Mouse (Mus musculus) neural tube, embryonic 15.5 days (tissue): ENCODE results near the gene Upk1b. TPM values are rescaled to one million over a fixed set of nuclear protein-coding genes. Genes with fewer than 3 reads are reported as not detected.

Experiments used
- ATAC-seq: fragments of 200-750 bp; cut with Nextera tagmentation; 2 replicates; pipeline ENCODE4 v1.8.0; 2017; ENCODE audit warnings: mild to moderate bottlenecking, moderate TSS enrichment, moderate library complexity; ENCODE audit not compliant: low FRiP score
- H3K27ac ChIP-seq: fragments of 300-500 bp; sonication (generic); replicated peaks from 2 replicates; pipeline ENCODE4 v1.5.1; 2015; ENCODE audit warnings: mild to moderate bottlenecking, inconsistent platforms
- H3K27me3 ChIP-seq: fragments of 300-500 bp; sonication (generic); replicated peaks from 2 replicates; pipeline ENCODE4 v1.6.1; 2015; ENCODE audit warnings: inconsistent platforms
- H3K36me3 ChIP-seq: fragments of 300-500 bp; sonication (generic); 2 replicates; pipeline ENCODE4 v1.6.1; 2015; ENCODE audit warnings: inconsistent platforms
- H3K4me1 ChIP-seq: fragments of 300-500 bp; sonication (generic); 2 replicates; pipeline ENCODE4 v1.6.1; 2015; ENCODE audit warnings: inconsistent platforms
- H3K4me2 ChIP-seq: fragments of 300-500 bp; sonication (generic); 2 replicates; pipeline ENCODE4 v1.6.1; 2015; ENCODE audit warnings: inconsistent platforms, mild to moderate bottlenecking, moderate library complexity
- H3K4me3 ChIP-seq: fragments of 300-500 bp; sonication (generic); replicated peaks from 2 replicates; pipeline ENCODE4 v1.5.1; 2015; ENCODE audit warnings: mild to moderate bottlenecking, inconsistent platforms
- H3K9ac ChIP-seq: fragments of 300-500 bp; sonication (generic); replicated peaks from 2 replicates; pipeline ENCODE4 v1.6.1; 2015; ENCODE audit warnings: mild to moderate bottlenecking, inconsistent platforms
- H3K9me3 ChIP-seq: fragments of 300-500 bp; sonication (generic); replicated peaks from 2 replicates; pipeline ENCODE4 v1.6.1; 2016; ENCODE audit warnings: inconsistent platforms
- WGBS: fragments of 180-500 bp; shearing (Covaris S2); methylation state at CpG from one replicate; pipeline ENCODE4 v1.1.7; 2015; ENCODE audit warnings: mixed read lengths; 5-methylcytosine and 5-hydroxymethylcytosine counted together
- polyA plus RNA-seq: library from polyadenylated mRNA; unstranded; fragments of >200 nt; fragmentation: Nextera tagmentation; extraction: Ambion mirVana; gene quantifications from 2 replicates; pipeline ENCODE4 v1.2.1, GENCODE M21; 2015

Gene Upk1b
- polyA plus RNA-seq, 1 experiment from 2014 or later = 0.97 TPM

DNA sequence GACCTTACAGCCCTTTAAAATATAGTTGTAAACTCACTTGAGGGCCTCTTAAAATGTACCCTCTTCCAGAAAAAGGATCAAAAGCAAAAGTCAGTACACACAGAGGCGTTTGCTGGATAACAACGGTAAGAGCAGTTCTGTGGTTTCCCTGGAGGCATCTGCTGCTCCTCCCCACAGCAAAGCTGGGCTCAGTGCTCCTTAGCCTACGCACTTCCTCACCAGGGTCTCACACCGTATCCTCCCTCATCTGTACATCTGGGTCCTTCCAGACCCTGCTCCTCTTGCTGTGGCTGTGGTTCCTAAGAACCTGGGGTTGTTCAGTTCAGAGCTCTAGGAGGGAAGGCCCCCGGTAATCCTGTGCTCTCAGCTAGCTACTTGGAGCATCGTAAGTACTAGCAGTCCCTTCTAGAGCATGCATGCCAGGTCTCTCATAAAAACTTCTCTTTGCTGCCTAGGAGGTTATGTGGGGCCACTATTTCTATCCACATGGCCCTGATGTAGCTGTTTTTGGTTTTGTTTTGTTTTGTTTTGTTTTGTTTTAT is 39.2 kb downstream of the Upk1b start:
- H3K9me3 ChIP-seq = no peaks in the 10 kb centered on the region
- H3K27ac ChIP-seq = no peak overlapping the region
- H3K9ac ChIP-seq = no peak overlapping the region
- H3K4me1 ChIP-seq = no peaks in the 10 kb centered on the region
- H3K4me3 ChIP-seq = no peak overlapping the region
- peaks cover 67% of the 10 kb centered on the region for H3K36me3 ChIP-seq
- ATAC-seq = no peak
- H3K4me2 ChIP-seq = no peak overlapping the region
- no peaks in the 10 kb centered on the region for H3K27me3 ChIP-seq
- WGBS = 86% methylated on average over 6 of the region's 6 CpGs

DNA sequence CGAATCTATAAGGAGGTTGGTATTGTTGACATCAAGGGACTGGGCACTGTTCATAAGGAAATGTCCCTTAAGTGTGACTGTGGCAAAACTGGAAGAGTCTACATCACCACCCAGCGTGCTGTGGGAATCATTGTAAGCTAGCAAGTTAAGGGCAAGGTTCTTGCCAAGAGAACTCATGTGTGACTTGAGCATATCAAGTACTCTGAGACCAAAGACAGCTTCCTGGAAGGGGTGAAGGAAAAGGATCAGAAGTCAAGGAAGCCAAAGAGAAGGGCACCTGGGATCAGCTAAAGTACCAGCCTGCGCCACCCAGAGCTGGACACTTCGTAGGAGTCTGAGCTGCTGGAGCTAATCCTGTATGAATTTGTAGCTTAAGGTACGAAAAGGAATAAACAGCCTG is 39.9 kb downstream of the Upk1b start:
- Histone ChIP-seq H3K4me3 (no peak overlapping the region), H3K27ac (no peak overlapping the region), H3K4me1 (no peaks in the 10 kb centered on the region), H3K4me2 (no peak overlapping the region), H3K9me3 (no peaks in the 10 kb centered on the region), H3K36me3 (peaks cover 62% of the 10 kb centered on the region), H3K27me3 (no peaks in the 10 kb centered on the region), H3K9ac (no peak overlapping the region)
- no peak for ATAC-seq
- 96% methylated on average over 5 of the region's 5 CpGs for WGBS

DNA sequence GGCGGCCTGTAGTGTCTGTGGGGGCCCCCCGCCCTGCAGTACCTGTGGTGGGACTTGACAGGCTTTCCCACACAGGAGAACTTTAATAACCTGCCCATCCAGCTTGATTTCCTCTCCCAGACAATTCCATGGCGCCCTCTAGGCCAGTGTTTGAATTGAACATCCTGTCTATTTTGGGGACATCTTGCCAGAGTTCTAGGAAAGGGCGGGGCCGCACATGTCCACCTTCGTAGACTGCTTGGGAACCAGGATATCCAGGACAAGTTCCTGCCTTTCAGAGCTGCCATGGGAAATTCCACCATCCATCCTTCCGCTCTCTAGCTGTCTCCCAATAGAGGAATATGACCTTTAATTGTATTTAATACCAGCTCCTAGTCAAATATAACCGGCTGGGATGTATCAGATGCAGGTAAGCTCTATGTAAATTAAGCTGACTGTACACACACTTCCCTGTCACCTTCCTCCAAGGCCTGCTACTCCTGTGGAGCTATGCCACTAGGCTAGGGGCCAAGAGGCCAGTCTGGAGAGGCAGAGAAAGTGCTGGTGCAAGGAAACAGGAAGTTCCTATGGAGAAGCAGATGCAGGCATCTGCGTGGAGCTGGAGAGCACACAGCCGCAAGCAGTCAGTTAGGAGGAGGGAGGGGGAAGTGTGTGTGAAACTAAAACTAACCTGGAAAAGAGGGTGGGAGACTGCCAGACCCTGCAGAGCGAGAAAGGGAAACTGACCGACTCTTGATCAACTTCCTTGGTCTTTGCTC is 41.8 kb downstream of the Upk1b start:
- Histone ChIP-seq H3K36me3 (peaks cover 53% of the 10 kb centered on the region), H3K4me3 (no peak overlapping the region), H3K27me3 (no peaks in the 10 kb centered on the region), H3K9me3 (no peaks in the 10 kb centered on the region), H3K9ac (no peak overlapping the region), H3K27ac (no peak overlapping the region), H3K4me2 (no peak overlapping the region), H3K4me1 (no peaks in the 10 kb centered on the region)
- WGBS = 85% methylated on average over 12 of the region's 12 CpGs
- ATAC-seq = no peak

DNA sequence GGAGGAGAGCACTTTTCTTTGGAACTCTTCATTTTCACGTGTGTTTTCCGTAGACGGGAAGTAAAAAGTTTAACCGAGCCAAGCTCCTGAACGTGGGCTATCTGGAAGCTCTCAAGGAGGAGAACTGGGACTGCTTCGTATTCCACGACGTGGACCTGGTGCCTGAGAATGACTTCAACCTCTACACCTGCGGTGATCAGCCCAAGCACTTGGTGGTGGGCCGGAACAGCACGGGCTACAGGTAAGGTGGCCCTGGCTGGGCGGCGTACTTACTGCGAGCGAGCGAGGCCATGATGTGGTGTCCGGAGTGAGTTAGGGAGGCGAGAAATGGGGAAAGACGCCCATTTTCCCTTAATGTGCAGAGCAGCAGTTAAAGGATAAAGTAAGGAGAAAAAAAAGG is 42.5 kb downstream of the Upk1b start:
- Histone ChIP-seq H3K9ac (no peak overlapping the region), H3K27me3 (no peaks in the 10 kb centered on the region), H3K27ac (no peak overlapping the region), H3K4me3 (no peak overlapping the region), H3K36me3 (peaks cover 49% of the 10 kb centered on the region), H3K4me1 (no peaks in the 10 kb centered on the region), H3K4me2 (no peak overlapping the region), H3K9me3 (no peaks in the 10 kb centered on the region)
- no peak for ATAC-seq
- 95% methylated on average over 19 of the region's 19 CpGs for WGBS

DNA sequence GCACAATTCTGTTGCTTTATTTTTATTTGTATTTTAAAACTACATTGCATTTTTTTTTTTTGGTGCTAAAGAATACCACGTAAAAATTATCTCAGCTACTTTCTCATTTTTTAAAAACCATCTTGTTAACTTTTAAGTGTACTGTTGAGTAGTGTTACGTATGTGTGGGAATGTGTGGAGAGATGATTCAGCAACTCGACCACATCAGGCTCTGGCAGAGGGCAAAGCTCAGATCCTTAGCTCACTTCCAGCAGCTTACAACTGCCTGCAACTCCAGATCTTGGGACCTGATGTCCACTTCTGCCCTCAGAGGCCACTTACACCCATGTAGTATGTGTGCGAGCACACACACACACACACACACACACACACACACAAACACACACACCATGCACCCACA is 43.6 kb downstream of the Upk1b start:
- Histone ChIP-seq H3K9me3 (no peaks in the 10 kb centered on the region), H3K9ac (no peak overlapping the region), H3K4me1 (no peaks in the 10 kb centered on the region), H3K4me3 (no peak overlapping the region), H3K27ac (no peak overlapping the region), H3K4me2 (no peak overlapping the region), H3K36me3 (peaks cover 40% of the 10 kb centered on the region), H3K27me3 (no peaks in the 10 kb centered on the region)
- ATAC-seq = no peak
- 83% methylated on average over 4 of the region's 4 CpGs for WGBS

DNA sequence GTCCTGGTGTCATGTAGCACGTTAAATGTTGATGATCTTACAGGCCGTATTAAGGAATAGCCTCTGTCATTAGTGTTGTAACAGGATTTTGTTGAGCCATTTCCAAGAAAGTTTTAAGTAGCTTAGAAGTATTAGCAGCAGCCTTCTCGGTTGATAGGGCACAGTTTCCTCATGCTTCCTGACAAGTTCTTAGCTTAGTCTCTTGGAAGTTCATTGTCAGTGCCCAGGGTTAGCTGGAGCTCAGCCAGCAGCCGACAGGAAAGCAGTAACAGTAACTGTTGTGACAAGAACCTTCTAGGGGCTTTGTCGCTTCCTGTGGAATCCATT is 44.0 kb downstream of the Upk1b start:
- ATAC-seq = no peak
- Histone ChIP-seq H3K9me3 (no peaks in the 10 kb centered on the region), H3K9ac (no peak overlapping the region), H3K4me2 (no peak overlapping the region), H3K4me1 (no peaks in the 10 kb centered on the region), H3K27ac (no peak overlapping the region), H3K4me3 (no peak overlapping the region), H3K27me3 (no peaks in the 10 kb centered on the region), H3K36me3 (peaks cover 37% of the 10 kb centered on the region)
- WGBS = 65% methylated on average over 5 of the region's 5 CpGs

DNA sequence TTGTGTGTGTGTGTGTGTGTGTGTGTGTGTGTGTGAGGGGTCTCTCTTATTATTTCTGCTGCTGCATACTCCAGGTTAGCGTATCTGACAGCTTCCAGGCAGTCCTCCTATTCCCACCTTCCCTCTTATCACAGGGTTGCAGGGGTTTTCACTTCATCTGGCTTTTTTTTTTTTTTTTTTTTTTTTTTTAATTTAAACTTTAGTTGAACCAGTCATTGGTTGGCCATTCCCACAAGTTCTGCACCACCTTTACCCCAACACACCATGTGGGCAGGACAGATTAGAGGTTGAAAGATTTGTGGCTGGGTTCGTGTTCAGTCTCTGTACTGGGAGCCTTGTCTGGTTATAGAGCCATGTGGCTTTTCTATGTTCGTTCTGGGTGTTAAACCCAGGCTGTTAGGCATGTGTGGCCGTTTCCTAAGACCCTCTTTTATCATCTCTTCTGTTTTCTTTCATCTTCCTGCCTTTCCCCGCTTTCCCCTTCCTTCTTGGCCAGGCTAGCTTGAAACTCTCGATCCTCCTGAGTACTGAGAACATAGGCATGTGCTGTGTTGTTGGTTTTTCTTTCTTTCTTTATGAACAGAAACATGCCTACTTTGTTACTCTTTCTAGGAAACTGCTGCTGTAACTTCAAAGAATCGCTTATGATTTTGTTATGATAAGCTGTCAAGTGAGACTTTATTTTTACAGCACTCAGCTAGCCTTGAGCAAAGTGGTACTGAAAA is 44.5 kb downstream of the Upk1b start:
- no peaks in the 10 kb centered on the region for H3K4me1 ChIP-seq
- ATAC-seq = no peak
- no peak overlapping the region for H3K9ac ChIP-seq
- H3K4me2 ChIP-seq = no peak overlapping the region
- H3K27me3 ChIP-seq = no peaks in the 10 kb centered on the region
- H3K4me3 ChIP-seq = no peak overlapping the region
- no peak overlapping the region for H3K27ac ChIP-seq
- WGBS = 81% methylated on average over 7 of the region's 7 CpGs
- H3K36me3 ChIP-seq = peaks cover 33% of the 10 kb centered on the region
- no peaks in the 10 kb centered on the region for H3K9me3 ChIP-seq

DNA sequence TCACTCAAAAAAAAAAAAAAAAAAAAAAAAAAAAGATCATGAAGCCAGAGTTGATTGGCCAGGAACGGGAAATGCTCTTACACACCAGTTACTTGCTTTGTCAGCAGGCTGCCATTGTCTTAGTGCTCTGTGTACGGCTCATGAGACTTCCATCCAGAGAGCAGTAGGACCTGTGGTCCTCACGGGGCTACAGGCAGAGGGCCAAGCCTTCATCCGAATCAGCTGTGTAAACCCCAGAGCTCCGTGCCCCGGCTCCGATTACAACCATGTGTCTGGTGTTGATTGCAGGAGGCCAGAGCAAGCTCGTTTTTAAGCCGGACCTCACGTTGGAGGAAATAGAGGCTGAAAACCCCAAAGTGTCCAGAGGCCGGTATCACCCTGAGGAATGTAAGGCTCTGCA is 46.5 kb downstream of the Upk1b start:
- no peak overlapping the region for H3K27ac ChIP-seq
- no peak overlapping the region for H3K9ac ChIP-seq
- no peaks in the 10 kb centered on the region for H3K27me3 ChIP-seq
- WGBS = 73% methylated on average over 11 of the region's 11 CpGs
- no peak overlapping the region for H3K4me2 ChIP-seq
- ATAC-seq = no peak
- H3K4me1 ChIP-seq = no peaks in the 10 kb centered on the region
- peaks cover 21% of the 10 kb centered on the region for H3K36me3 ChIP-seq
- H3K4me3 ChIP-seq = no peak overlapping the region
- H3K9me3 ChIP-seq = no peaks in the 10 kb centered on the region

DNA sequence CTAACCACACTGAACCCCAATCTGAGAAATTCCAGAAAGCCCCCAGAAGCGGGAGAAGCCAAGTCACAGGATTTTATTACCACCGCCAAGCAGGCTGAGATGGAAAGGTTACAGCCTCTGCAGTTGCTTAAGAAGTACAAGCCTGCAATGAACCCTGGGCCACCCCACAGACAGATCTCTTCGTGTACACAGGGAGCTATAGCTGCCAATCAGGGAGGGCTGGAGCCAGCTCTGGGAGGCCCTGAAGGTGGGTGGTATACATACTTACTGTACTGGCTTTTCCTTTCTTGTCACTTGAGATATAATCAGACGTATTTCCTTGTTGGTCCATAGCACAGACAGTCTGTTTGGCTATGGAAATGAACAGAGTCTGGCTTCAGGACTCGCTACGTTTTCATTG is 49.3 kb downstream of the Upk1b start:
- H3K4me1 ChIP-seq = no peaks in the 10 kb centered on the region
- no peak overlapping the region for H3K9ac ChIP-seq
- no peaks in the 10 kb centered on the region for H3K9me3 ChIP-seq
- no peak overlapping the region for H3K4me2 ChIP-seq
- H3K36me3 ChIP-seq = peaks cover 10% of the 10 kb centered on the region
- no peak for ATAC-seq
- WGBS = 81% methylated on average over 6 of the region's 6 CpGs
- no peak overlapping the region for H3K27ac ChIP-seq
- H3K27me3 ChIP-seq = no peaks in the 10 kb centered on the region
- no peak overlapping the region for H3K4me3 ChIP-seq

DNA sequence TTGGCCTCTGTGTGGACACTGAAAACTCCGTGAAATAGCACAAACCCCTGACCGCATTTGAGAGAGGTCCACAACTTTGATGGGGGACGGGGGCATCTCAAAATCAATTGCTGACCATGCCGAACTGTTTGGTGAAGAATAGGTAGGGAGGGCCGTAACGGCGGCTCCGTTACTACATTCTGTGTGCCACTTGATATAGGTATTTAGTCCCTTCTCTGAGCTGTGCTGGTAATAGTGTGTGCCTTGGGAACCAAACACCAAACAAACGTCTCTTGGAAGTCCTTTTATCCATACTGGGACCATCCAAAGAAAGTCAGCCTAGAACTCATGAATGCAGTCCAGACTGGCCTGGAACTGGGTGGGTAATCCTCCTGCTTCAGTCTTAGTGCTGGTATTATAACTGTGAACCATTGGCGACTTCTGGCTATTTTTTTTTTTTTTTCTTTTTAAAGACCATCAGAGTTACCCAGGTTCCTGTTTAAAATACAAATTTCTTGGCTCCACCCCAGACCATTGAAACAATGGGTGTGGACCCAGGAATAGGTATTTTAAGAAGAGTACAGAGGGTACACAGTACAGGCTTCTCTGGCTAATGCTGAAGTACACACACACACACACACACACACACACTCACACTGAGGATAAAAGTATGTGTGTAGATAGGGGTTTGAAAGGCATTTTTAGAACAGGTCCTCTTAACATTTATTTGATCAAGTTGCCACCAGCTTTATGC is 56.0 kb downstream of the Upk1b start:
- 87% methylated on average over 10 of the region's 10 CpGs for WGBS

DNA sequence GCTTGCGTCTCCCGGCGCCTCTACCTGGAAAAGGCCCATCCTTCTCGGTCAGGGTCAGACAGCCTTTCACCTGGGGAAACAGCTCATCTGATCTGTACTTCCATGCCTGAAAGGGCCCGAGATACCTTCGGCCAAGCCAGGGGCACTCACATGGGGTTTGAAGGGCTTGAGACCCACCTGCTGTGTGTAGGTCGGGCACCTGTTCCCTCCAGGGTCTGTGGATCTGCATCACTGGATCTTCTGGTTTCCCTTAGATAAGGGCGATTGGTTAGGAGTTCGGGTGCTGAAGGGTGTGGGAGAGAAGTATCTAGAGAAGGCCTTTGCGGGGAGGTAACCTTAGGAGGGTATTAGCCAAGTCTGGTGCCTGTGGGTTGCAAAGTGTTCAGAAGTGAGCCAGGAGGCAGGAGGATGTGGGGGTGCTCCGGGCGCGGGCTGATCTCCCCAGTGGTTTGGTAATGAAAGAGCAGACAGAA is 57.4 kb downstream of the Upk1b start:
- peak overlapping the region; percentile 81 for H3K27ac ChIP-seq
- ATAC-seq = peak; percentile 73
- peak overlapping the region; percentile 67 for H3K4me3 ChIP-seq
- peaks cover 17% of the 10 kb centered on the region for H3K4me1 ChIP-seq
- 1% methylated on average over 13 of the region's 13 CpGs for WGBS
- peaks cover 3% of the 10 kb centered on the region; the same call in 1 of the 2 replicates for H3K36me3 ChIP-seq
- H3K4me2 ChIP-seq = peak overlapping the region; percentile 80
- peak overlapping the region; percentile 79 for H3K9ac ChIP-seq
- H3K9me3 ChIP-seq = no peaks in the 10 kb centered on the region
- 0 out of 2 replicates have a peak, but pooled peaks cover 3% of the 10 kb centered on the region for H3K27me3 ChIP-seq

More for the DNA sequence above, 56.0 kb downstream of the Upk1b start:
- Histone ChIP-seq H3K4me1 (peaks cover 17% of the 10 kb centered on the region), H3K4me3 (no peak overlapping the region), H3K9ac (no peak overlapping the region), H3K9me3 (no peaks in the 10 kb centered on the region), H3K27ac (no peak overlapping the region), H3K4me2 (no peak overlapping the region), H3K27me3 (0 out of 2 replicates have a peak, but pooled peaks cover 3% of the 10 kb centered on the region), H3K36me3 (peaks cover 3% of the 10 kb centered on the region; the same call in 1 of the 2 replicates)
- ATAC-seq = no peak
